Mouse (Mus musculus) 3T3-L1 (cell line): ENCODE data around the gene Heatr1.

Experiments used
- DNase-seq: peaks from one replicate; pipeline ENCODE4 v3.0.0-alpha.2; 2015; ENCODE audit warnings: low read depth, low spot score

The Heatr1 gene

DNA sequence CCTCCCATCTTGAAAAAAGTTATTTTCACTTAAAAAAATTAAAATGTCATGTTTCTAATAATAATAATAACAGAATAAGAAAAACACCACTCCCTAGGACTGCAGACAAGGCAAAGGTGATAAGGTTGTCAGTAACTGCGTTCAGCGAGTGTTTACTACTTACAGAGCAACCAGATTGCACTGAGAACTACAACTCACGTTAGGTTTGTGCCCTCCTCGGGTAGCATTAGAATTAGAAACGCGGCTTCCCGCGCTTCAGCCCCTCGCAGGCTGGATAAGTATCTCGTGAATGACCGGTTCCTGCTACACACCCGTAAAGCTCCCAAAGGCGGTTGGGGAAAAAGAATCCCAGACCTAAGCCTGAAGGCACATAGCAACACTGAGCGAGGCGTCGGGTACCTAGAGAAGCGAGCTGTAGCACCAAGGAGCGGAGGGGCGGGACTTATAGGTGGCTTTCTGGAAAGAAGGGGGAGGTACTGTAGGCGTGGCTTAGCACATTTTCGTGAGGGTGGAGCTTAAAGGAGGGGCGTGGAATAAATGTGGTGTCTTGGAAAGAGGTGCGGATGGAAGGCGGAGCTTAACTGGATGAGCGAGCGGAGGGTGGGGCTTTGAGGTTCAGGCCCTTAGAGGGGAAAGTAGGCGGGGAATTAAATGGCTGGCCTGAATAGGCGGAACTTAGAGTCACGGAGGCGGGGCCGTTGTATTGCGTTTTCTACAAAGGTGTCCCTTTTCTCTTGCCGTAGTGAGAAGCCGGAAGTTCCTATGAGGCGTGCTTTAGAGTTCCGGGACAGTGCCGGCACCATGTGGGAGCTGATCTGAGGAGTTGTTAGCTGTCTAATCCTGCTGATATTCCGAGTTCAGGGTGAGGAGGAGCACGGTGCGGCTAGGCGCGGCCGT, at the start of gene Heatr1:
Heatr1 (plus strand) TSS at position 419 of the 897 bp plus-strand sequence.
- DNase-seq = peak; percentile 99

DNA sequence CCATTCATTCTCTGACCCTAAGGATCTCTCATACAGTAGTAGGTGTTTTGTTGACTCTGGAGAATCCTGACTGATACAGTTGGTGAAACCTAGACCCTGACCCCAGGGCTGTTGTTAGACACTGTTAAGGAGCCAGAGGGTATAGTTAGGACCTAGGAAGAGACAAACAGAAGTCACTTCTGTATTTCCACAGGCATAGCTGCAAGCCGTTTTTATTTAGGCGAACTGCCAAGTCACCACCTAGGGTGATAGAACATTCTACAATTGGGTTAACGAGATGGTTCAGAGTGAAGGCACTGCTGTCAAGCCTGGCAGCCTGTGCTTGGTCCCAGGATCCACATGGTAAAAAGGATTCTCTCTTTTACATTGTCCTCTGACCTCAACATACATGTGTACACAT, 48.0 kb upstream of the Heatr1 start:
- DNase-seq = no peak

DNA sequence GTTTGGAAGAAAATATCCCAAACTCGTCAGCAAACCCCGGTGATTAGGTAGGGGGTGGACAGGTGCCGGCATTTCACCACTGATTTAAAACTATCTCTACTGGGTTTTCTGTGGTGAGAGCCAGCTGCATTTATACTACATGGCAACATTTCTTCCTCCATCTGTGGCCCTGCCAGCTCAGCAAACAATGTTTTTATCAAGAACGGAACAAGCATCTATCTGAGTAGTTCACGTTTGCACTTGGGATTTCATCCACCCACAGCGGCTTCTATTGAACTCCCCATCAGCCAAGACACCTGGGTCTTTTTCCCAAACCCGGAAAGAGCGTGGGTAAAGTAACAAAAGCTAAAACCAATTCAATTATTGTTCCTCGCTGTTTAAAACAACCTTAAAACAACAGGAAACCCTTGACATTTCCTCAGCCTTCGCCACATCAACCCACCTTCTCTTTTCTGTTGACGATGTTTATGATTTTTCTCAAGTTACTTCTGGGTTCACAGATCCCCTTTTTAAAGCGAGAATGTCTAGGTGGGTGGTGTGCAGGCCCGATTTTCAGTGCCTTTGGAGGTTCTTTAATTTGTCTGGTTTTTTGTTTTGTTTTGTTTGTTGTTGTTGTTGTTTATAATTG, 45.5 kb upstream of the Heatr1 start:
- no peak for DNase-seq

- no peak for DNase-seq
These were observed 38.6 kb upstream of the Heatr1 start for GRCm38 (mm10) chr13:12356184-12356583.

GRCm38 (mm10) chr13:12357554-12357953, 37.3 kb upstream of the Heatr1 start:
- no peak for DNase-seq

DNA sequence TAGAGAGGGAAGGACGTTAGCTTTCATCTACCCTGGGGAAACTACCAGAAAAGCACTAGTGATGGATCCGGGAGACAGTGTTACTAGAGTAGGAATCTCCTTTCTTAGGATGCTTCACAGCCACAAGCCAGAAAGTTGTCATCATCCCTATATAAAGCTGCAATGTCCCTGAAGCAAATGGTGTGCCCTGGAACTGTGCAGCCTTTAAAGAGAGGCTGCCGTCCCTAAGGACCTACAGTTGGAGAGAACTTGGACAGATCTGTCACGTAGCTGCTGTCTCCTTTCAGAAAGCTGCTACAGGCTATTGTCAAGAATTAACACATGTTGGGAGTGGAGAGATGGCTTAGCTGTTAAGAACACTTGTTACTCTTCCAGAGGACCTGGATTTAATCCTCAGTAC, 33.3 kb upstream of the Heatr1 start:
- no peak for DNase-seq

- DNase-seq = no peak
These were observed 25.7 kb upstream of the Heatr1 start for GRCm38 (mm10) chr13:12369041-12369621.

- no peak for DNase-seq
These were observed 24.9 kb upstream of the Heatr1 start for GRCm38 (mm10) chr13:12369930-12370329.

DNA sequence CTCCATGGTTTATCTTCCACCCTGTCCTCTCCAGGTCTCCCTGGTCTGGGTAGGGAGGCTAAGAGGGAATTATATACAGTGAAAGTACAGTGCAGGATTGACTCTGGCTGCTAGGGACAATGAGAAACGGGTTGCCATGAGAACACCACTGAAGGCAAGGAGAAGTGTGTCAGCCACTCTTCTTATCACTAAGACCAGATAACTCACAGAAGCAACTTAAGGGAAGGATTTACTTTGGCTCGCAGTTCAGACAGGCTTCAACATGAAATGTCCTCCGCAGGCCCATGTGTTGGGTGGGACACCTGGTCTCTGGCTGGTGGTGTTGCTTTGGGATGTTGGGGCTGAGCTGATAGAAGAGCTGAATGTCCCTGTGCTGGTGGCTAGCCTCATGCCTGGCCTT, 22.1 kb upstream of the Heatr1 start:
- DNase-seq = no peak

- DNase-seq = no peak
These were observed 18.0 kb upstream of the Heatr1 start for GRCm38 (mm10) chr13:12376778-12377177.

GRCm38 (mm10) chr13:12384796-12385195, 10.0 kb upstream of the Heatr1 start:
- peak; percentile 27 for DNase-seq

DNA sequence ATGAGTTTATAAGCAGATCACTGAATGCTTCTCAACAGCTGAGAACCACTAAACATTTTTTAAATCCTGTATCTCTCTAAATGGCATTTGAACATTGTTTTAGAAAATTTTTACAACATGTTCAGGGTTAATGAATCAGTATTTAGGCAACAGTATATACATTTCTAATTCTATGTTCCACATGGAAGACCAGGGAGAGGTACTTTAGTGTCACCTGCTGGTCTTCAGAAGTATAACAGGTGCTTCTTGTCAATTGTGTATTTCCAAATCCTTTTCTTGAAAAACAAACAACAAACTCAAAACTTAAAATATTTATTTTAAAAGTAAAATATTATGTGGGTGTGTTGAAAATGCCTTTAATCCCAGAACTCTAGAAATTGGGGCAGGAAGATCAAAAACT, 8.5 kb upstream of the Heatr1 start:
- peak; percentile 66 for DNase-seq

DNA sequence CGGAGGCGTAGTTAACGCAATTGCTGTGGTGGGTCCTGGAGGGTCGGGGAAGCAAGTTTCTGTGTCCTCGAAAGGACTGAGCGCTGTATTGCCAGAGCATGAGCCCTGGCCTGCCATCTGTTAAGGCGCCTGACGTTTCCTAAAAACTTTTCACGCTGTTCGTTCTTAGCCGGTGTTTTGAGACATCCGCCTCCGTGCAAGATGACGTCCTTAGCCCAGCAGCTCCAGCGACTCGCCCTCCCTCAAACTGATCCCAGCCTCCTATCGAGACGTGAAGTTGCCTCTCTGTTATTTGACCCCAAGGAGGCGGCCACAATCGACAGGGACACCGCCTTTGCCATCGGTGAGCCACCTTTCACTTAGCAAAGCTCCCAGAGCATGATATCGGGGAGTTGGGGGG, 744 bp downstream of the Heatr1 start:
- peak; percentile 47 for DNase-seq

DNA sequence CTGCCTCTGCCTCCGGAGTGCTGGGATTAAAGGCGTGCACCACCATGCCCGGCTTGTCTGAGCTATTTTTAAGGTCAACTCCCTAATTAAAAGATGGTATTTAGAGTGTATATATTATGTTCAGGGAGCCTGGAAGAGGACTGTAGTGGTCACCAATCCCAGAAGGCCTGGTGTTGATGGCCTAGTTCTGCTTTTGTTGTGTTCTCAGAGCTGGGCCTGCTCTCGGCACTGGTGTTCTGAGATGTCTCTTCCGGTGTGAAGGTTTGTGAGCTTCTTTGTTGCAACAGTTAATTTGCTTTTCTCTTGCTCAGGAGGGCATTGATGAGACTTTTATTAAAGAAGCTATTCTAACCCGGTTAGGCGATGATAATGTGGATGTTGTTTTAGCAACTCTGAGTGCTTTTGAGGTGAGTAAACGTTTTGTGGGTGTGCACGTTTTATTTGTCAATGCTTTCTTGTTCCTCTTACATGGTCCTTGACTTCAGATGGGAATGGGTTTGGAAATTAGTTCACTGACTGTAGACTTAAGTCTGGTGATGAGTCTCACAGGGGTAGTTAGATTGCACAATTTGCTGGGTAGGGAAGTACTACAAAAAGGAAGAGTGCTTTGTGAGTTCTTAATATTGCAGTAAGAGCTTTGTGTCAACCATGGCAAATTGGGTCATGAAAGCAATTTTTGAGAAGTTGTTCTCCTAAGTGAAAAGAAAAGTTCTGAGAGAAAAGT, 13.7 kb downstream of the Heatr1 start:
- DNase-seq = no peak

- no peak for DNase-seq
These were observed 17.2 kb downstream of the Heatr1 start for GRCm38 (mm10) chr13:12412016-12412415.

GRCm38 (mm10) chr13:12420596-12420995, 25.8 kb downstream of the Heatr1 start:
- DNase-seq = no peak

GRCm38 (mm10) chr13:12428556-12428955, 33.7 kb downstream of the Heatr1 start:
- no peak for DNase-seq

DNA sequence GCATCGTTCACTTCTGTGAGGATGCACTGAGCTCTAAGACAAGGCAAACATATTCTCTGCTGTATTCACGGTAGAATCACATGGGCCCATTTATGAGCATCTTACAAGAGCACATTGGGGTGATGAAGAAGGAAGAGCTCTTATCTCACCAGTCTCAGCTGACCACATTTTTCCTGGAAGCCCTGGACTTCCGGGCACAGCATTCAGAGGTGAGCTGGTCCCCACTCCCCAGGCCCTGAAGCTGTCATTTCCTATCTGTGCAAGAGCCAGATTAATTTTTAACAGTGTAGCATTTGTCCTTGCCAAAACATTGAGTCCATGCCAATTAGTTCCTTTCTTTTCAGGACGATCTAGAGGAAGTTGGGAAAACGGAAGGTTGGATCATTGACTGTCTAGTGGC, 39.0 kb downstream of the Heatr1 start:
- DNase-seq = no peak

DNA sequence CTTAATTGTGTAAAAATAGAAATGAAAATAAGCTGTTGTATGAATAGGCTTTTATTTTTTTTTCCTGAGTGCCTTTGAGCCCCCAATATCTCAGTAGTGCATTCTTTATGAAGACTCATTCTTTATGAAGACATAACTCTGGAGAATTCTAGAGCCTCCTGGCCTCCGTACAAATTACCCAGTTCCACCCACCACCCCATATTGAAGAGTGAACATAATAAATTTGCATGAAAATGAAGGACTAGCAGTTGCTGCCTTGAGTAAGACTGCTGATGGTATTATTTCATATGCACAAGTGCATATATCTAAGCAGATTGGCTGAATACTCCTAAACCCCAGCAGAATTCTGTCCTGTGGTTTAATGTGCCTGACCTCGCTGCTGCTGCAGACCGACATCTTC, 44.8 kb downstream of the Heatr1 start:
- no peak for DNase-seq

- no peak for DNase-seq
These were observed 46.0 kb downstream of the Heatr1 start for GRCm38 (mm10) chr13:12440813-12441212.

- DNase-seq = peak; percentile 61
These were observed 47.3 kb downstream of the Heatr1 start for GRCm38 (mm10) chr13:12442008-12442587.

DNA sequence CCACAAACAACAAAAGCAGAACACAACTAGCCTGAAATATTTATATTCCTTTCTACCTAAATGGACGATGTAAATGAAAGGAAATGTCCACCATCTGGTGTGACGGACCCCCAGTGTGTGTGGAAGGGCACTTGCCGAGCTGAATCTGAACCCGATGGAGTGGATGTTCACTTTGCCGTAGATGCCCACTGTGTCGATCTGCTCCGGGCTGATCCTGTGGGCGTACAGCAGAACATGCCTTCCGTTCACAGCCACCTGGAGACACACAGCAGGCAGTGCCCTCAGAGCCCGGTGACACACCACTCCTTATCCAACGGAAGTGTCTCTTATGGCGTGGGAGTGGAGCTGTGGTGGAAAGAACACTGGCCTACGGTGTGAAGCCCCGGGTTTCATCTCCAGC, 58.3 kb downstream of the Heatr1 start:
- no peak for DNase-seq
